ENCODE assay signal across 17 mouse cellular contexts in genomic region chr9:61060958-61061357, GRCm38 (mm10).
"Had no signal": no experiment of that assay in that cellular context is flagged by ENCODE, and none has a peak within 500 bp of the region (broad histone marks: within the 10 kb centered on the region; RNA-seq: fewer than 3 reads in every experiment).

No protein-coding gene starts in this region.

- H3K27ac ChIP-seq: intestine, embryonic 15.5 days; kidney, embryonic 15.5 days; left cerebral cortex, adult 2 months; limb, embryonic 12.5 days; limb, embryonic 15.5 days; liver, embryonic 14.5 days had no signal

- H3K9ac ChIP-seq: intestine, embryonic 15.5 days; kidney, embryonic 15.5 days; limb, embryonic 12.5 days; limb, embryonic 15.5 days; liver, embryonic 14.5 days; liver, postnatal 0 days had no signal

- H3K4me3 ChIP-seq: intestine, embryonic 15.5 days; kidney, embryonic 15.5 days; left cerebral cortex, adult 2 months; limb, embryonic 12.5 days; limb, embryonic 15.5 days had no signal

- H3K4me2 ChIP-seq: intestine, embryonic 15.5 days; kidney, embryonic 15.5 days; limb, embryonic 12.5 days; limb, embryonic 15.5 days; liver, embryonic 11.5 days; midbrain, embryonic 11.5 days had no signal

- DNase-seq: kidney, adult 11 months; kidney, adult 8-10 months; kidney, postnatal 10 days; kidney, postnatal 36 days; layer of hippocampus, postnatal 36 days; left cerebral cortex, postnatal 4 days; liver, postnatal 0 days; midbrain, embryonic 14.5 days; thymus, postnatal 14 days had no signal

- ATAC-seq: intestine, embryonic 15.5 days; liver, postnatal 0 days had no signal

- H3K9me3 ChIP-seq: intestine, embryonic 15.5 days; kidney, embryonic 15.5 days; limb, embryonic 15.5 days had no signal

- H3K27me3 ChIP-seq: intestine, embryonic 15.5 days had no signal

- H3K36me3 ChIP-seq: intestine, embryonic 15.5 days; kidney, embryonic 15.5 days; limb, embryonic 12.5 days; limb, embryonic 15.5 days had no signal
